Mouse (Mus musculus) testis, adult 10 weeks (tissue): ENCODE results near the gene Erc1. TPM values are rescaled to one million over a fixed set of nuclear protein-coding genes. Genes with fewer than 3 reads are reported as not detected.

Source experiments
- polyA plus RNA-seq: library from polyadenylated mRNA; stranded (reverse); fragments of 350-450 nt; fragmentation: Illumina TruSeq; extraction: RNeasy Lipid Tissue Mini Kit (QIAGEN cat#74804); gene quantifications from one replicate; pipeline ENCODE4 v1.2.3, GENCODE M21; 2014; ENCODE audit warnings: low read depth, low replicate concordance

The Erc1 gene
- 12.6 TPM for polyA plus RNA-seq

GRCm38 (mm10) chr6:119848034-119848695, at the start of gene Erc1:
Erc1 (minus strand) TSS chr6:119848167.

GRCm38 (mm10) chr6:119543803-119544517, 304.0 kb downstream of the Erc1 start, which contains the start of gene Wnt5b:
Wnt5b (minus strand) TSS chr6:119544347.

Other genes starting within 250 kb of the Erc1 start
- 9.5 TPM for gene Rad52, start 54.5 kb upstream of the Erc1 start, polyA plus RNA-seq
- gene Wnk1, start 190.5 kb upstream of the Erc1 start, polyA plus RNA-seq: 551 TPM
- gene Ninj2, start 245.2 kb upstream of the Erc1 start, polyA plus RNA-seq: not detected